Comparison of ENCODE assay signal across 8 mouse cellular contexts in genomic region chr1:189883531-189884170, GRCm38 (mm10). TPM values are rescaled to one million over a fixed set of nuclear protein-coding genes. Genes with fewer than 3 reads are reported as not detected.
A peak's percentile ranks its signal among the peaks of the same experiment; 100 is the strongest.
DNase-seq lines count a peak whose midpoint lies in the region; ATAC-seq lines count a peak whose summit lies in the region.

No protein-coding gene starts in this region.

- DNase-seq in heart, adult 18-20 months = peak; percentile 52 to 72
- DNase-seq in heart, adult 8-10 months (ENCODE audit: low spot score) = no peak
- DNase-seq in adrenal gland, adult 18-20 months (ENCODE audit: low spot score in 2 of 2) = peak; percentile 42
- DNase-seq in embryo, embryonic 9.5 days (ENCODE audit: extremely low spot score) = peak; percentile 63
- peak; percentile 34 for DNase-seq in kidney, adult 11 months
- DNase-seq in left cerebral cortex, postnatal 10 days (ENCODE audit: extremely low spot score in 1 of 2, low spot score in 2 of 2) = peak; percentile 44 to 82
- peak; percentile 40 to 61 for DNase-seq in thymus, postnatal 10 days (ENCODE audit: low spot score in 2 of 2)

- 0 out of 2 replicates have a peak, but pooled peaks have one; percentile 30 for ATAC-seq in megakaryocyte-erythroid progenitor cell, adult 5-6 weeks (replicated peaks; ENCODE audit: low FRiP score, low TSS enrichment, poor library complexity, severe bottlenecking)

- intact Hi-C loops in left cerebral cortex, postnatal 10 days (cut with DNase I) = loop anchor here (5.0 kb wide), 2 partner anchors 181 to 861 kb away; no protein-coding TSS in a partner anchor

RNA-seq across cellular contexts. Expression of gene Smyd2, which starts 38.5 kb away (rescaled TPM):
- 100 to 1,000 TPM in 1 of 2 experiments, 10 to 100 TPM in 1; 92.9 to 112 TPM for total RNA-seq in heart, adult 18-20 months (2021)
- total RNA-seq in heart, adult 8-10 months (2022) = 100 to 1,000 TPM in 2 of 4 experiments, 10 to 100 TPM in 2; 83.0 to 114 (median 106) TPM
- 10 to 100 TPM; 64.6 to 80.0 TPM for total RNA-seq in adrenal gland, adult 18-20 months (2021)
- 100 to 1,000 TPM; 127 to 133 TPM for total RNA-seq in left cerebral cortex, postnatal 10 days (2021)
- 101 and 125 TPM in 2 replicates for total RNA-seq in megakaryocyte-erythroid progenitor cell, adult 5-6 weeks (2014; fragmentation: Nextera tagmentation)
- total RNA-seq in megakaryocyte-erythroid progenitor cell, adult 5-6 weeks (2017) = 152 and 155 TPM in 2 replicates
